Mouse (Mus musculus) G1E (cell line): ENCODE measurements around the gene Ugt3a1.

Experiments used
- CTCF ChIP-seq: IDR thresholded peaks from 2 replicates; pipeline ENCODE4 v1.5.1; 2012; ENCODE audit warnings: low read depth, low read length, inconsistent platforms, mixed read lengths
- GATA1 ChIP-seq: IDR thresholded peaks from 2 replicates; pipeline ENCODE4 v1.6.1; 2012; ENCODE audit warnings: borderline replicate concordance, low read length, inconsistent platforms, mixed read lengths
- POLR2AphosphoS5 ChIP-seq: IDR thresholded peaks from 2 replicates; pipeline ENCODE4 v1.6.1; 2012; ENCODE audit warnings: low read depth, low read length, inconsistent platforms; ENCODE audit not compliant: insufficient replicate concordance
- TAL1 ChIP-seq: conservative IDR thresholded peaks from 2 replicates; pipeline ENCODE4 v1.6.1; 2012; ENCODE audit warnings: low read depth, low read length, inconsistent platforms, mixed read lengths

DNA sequence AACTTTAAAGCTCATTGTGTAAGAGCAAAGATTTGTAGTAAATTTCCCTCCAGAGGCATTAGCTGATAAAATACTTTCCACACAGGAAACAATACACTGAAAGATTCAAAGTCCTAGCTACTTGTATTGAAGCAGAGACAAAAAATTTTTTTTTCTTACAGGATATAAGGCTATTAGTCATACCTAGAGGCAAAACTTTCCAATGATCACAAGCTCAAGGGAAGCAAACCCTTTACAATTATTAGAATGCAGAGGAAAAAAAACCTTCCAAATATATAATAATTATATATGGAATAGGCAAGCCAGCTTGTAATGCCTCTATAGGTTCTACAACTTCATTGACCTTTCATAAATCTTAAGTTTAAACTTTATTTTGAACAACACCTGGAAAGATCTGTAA lies 30.3 kb upstream of the Ugt3a1 start:
- TF ChIP-seq CTCF (no peak), POLR2AphosphoS5 (no peak), GATA1 (no peak), TAL1 (no peak)
